Mouse (Mus musculus) embryonic facial prominence, embryonic 11.5 days (tissue): ENCODE measurements at regions not wholly inside any gene's neighbourhood (a gene's known extent, or its start where the extent isn't known, plus 50 kb on each side); places are given as distances from the start of the nearest gene placed in this dataset.

Source experiments
- ATAC-seq: fragments of 200-750 bp; cut with Nextera tagmentation; replicated peaks from 2 replicates; pipeline ENCODE4 v1.8.0; 2017; ENCODE audit warnings: low read depth; ENCODE audit not compliant: insufficient number of reproducible peaks, low FRiP score, low TSS enrichment
- DNase-seq: peaks from one replicate; pipeline ENCODE4 v3.0.0-alpha.2; 2015; ENCODE audit warnings: low spot score
- H3K27ac ChIP-seq: fragments of 300-500 bp; sonication (generic); replicated peaks from 2 replicates; pipeline ENCODE4 v1.5.1; 2014; ENCODE audit warnings: mild to moderate bottlenecking, low read depth, low read length, control low read depth
- H3K27me3 ChIP-seq: fragments of 300-500 bp; sonication (generic); 2 replicates; pipeline ENCODE4 v1.6.1; 2014; ENCODE audit warnings: mild to moderate bottlenecking, low read length, moderate library complexity, mixed read lengths; ENCODE audit not compliant: control insufficient read depth, insufficient read depth
- H3K36me3 ChIP-seq: fragments of 300-500 bp; sonication (generic); replicated peaks from 2 replicates; pipeline ENCODE4 v1.6.1; 2014; ENCODE audit warnings: low read depth, mild to moderate bottlenecking, low read length, moderate library complexity, mixed read lengths; ENCODE audit not compliant: control insufficient read depth, insufficient read depth
- H3K4me1 ChIP-seq: fragments of 300-500 bp; sonication (generic); 2 replicates; pipeline ENCODE4 v1.6.1; 2014; ENCODE audit warnings: low read length, mixed read lengths; ENCODE audit not compliant: control insufficient read depth, insufficient read depth
- H3K4me2 ChIP-seq: fragments of 300-500 bp; sonication (generic); 2 replicates; pipeline ENCODE4 v1.6.1; 2014; ENCODE audit warnings: low read depth, mild to moderate bottlenecking, control low read depth, low read length, moderate library complexity
- H3K4me3 ChIP-seq: fragments of 300-500 bp; sonication (generic); 2 replicates; pipeline ENCODE4 v1.5.1; 2014; ENCODE audit warnings: low read depth, low read length, control low read depth
- H3K9ac ChIP-seq: fragments of 300-500 bp; sonication (generic); replicated peaks from 2 replicates; pipeline ENCODE4 v1.6.1; 2014; ENCODE audit warnings: mild to moderate bottlenecking, control low read depth, low read length
- H3K9me3 ChIP-seq: fragments of 300-500 bp; sonication (generic); replicated peaks from 2 replicates; pipeline ENCODE4 v1.6.1; 2016; ENCODE audit warnings: mild to moderate bottlenecking, low read length, inconsistent platforms, mixed read lengths; ENCODE audit not compliant: control insufficient read depth
- WGBS: fragments of 180-500 bp; shearing (Covaris S2); extraction: QIAGEN DNeasy Blood & Tissue Kit; methylation state at CpG from one replicate; pipeline ENCODE4 v1.1.7; 2014; 5-methylcytosine and 5-hydroxymethylcytosine counted together

DNA sequence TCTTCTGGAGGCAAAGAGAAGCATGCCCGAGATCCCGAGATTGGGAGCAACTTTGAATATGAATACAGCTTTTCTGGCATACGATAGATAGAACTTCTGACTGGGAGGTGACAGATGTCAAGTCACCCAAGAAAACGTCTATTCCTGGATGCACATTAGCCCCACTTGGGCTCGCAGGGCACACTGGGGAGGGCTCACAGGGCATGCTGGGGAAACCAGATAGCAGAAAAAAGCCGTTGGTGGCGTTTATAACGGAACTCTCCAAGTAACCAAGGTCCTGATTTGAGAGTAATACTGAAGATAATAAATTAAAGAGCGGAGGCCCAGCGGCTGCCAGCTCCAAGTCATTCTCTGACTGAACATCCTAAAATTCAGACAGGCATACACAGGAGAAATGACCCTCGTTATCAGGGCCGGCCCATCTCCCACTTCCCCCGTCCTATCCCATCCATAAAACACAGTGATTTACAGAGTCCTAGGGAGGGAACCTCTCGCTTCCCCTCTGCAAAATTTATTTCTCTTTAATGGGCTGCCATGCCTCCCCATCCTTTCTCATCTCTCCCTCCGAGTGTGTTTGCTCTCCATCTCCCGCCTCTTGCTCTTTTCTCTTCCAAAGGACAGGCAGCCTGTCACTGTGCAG, 325.3 kb downstream of the Sox9 start:
- Histone ChIP-seq H3K4me3 (no peak overlapping the region), H3K36me3 (no peaks in the 10 kb centered on the region), H3K4me1 (0 out of 2 replicates have a peak, but pooled peaks cover 2% of the 10 kb centered on the region), H3K27me3 (no peaks in the 10 kb centered on the region), H3K9me3 (no peaks in the 10 kb centered on the region), H3K27ac (no peak overlapping the region), H3K4me2 (no peak overlapping the region), H3K9ac (no peak overlapping the region)
- no peak for ATAC-seq
- WGBS: 67% methylated on average over 16 of the region's 16 CpGs
- no peak for DNase-seq

DNA sequence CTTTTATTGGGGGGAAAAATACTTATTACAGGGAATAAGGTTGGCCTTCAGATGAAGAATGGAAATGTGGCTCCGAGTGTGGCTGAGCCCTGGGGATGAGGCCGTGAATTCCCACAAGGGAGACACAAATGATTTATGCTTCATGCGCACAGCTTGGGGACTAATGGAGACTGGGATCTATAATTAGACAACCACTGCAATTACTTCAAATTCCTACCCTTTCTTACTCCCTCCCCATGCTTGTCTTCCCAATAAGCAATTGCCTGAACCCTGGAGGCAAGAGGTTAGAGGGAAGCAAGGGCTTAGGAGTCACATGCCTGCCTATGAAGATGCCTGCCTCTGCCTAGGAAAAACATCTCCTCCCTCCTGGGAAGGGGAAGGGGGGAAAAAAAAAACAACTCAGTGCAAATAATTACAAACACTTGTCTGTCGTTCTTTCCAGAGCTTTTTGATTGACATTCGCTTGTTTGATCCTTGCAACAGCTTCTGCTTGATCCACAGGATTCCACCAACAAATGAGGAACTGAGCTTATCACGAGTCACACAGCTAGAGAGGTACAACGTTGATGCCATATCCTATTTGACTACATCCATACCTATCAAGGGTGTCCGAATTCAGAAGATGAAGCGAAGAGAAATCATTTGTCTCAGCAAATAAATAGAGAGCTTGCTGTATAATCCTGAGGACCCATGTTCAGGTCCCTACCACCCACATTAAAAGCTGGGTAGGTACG, 326.1 kb downstream of the Sox9 start:
- no peaks in the 10 kb centered on the region for H3K9me3 ChIP-seq
- H3K36me3 ChIP-seq: no peaks in the 10 kb centered on the region
- 40% methylated on average over 10 of the region's 10 CpGs for WGBS
- H3K27ac ChIP-seq: no peak overlapping the region
- no peak overlapping the region for H3K9ac ChIP-seq
- ATAC-seq (no peak), DNase-seq (no peak)
- H3K4me2 ChIP-seq: no peak overlapping the region
- no peak overlapping the region for H3K4me3 ChIP-seq
- H3K4me1 ChIP-seq: 0 out of 2 replicates have a peak, but pooled peaks cover 2% of the 10 kb centered on the region
- no peaks in the 10 kb centered on the region for H3K27me3 ChIP-seq

DNA sequence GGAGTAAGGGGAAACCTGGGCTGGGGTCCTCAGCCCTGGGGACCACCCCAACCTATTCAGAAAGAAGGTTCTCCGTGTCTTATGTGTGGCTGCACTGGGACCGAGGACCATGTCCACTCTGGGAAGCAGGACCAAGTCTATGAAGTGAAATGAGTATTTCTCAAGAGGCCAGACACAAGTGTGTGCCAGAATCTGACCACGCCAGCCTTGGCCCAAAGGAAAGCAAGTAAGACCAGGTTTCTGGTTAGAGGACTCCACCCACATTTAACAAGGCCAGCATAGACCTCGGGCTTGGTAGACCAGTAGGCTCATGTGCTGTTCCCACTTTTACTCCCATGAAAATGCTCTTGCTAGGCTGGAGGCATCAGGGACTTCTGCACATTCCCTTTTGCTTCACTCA, 327.1 kb downstream of the Sox9 start:
- Histone ChIP-seq H3K27ac (no peak overlapping the region), H3K36me3 (no peaks in the 10 kb centered on the region), H3K9ac (no peak overlapping the region), H3K4me1 (no peaks in the 10 kb centered on the region), H3K9me3 (no peaks in the 10 kb centered on the region), H3K4me2 (no peak overlapping the region), H3K27me3 (no peaks in the 10 kb centered on the region), H3K4me3 (no peak overlapping the region)
- no peak for ATAC-seq
- DNase-seq: no peak
- WGBS: 83% methylated on average over 4 of the region's 4 CpGs

DNA sequence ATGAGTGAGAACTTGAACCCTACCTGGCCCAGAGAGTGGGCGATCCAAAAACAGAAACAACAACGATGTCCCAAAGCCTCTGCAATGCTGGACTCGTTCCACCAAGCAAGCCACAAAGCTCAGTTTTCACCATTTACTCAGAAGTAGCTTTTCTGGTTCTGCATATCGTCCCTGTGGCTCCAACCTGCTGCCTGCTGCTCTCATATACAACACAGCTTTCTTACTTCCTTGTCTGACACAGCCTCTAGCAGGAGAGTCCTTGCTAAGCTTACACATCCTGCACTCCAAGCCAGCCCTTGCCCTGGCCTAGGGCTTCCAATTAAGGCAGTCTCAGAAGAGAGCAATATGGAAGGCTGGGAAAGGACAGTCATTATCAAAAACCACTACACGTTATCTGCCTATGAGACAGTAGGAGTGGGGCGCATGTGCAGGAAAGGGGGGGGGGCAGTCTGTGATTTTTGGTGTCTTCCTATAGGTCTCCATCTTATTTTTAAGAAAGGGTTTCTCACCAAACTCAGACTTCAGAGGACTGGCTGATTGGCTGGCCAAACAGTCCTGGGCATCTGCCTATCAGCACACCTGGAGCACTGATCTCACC, 331.3 kb downstream of the Sox9 start:
- Histone ChIP-seq H3K36me3 (no peaks in the 10 kb centered on the region), H3K9ac (no peak overlapping the region), H3K4me1 (no peaks in the 10 kb centered on the region), H3K9me3 (no peaks in the 10 kb centered on the region), H3K4me3 (no peak overlapping the region), H3K27me3 (no peaks in the 10 kb centered on the region), H3K4me2 (no peak overlapping the region), H3K27ac (no peak overlapping the region)
- 83% methylated on average over 6 of the region's 6 CpGs for WGBS
- ATAC-seq: no peak
- DNase-seq: no peak

DNA sequence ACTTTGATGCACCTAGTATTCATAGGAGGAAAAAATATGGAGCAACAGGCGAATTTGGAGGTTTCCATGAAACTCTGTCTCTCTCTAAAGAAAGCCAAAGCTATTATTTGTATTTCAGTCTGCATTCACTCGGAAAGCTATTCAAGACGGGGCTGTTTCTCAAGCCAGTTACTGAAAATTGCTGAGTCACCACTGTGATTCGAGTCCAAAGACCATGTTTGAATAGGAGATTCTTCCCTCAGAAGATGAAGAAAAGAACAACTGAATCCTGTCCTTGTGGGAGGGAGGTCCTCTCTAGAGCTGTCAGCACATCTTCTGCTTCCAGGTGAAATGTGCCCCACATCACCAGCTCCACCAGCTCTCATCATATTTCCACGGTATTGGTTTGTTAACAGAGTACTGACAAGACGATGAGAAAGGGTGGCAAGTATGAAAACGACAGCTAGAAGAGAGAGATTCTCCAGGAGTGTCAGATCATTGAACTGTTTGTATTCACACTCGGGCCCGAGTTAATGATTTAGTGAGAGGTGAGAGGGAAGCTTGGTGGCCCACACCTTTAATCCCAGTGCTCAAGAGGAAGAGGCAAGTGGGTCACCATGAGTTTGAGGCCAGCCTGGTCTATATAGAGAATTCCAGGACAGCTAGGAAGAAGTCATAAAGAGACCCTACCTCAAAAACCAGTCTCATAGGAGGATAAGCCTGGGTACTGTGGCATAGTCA, 335.3 kb downstream of the Sox9 start:
- no peaks in the 10 kb centered on the region for H3K36me3 ChIP-seq
- H3K4me3 ChIP-seq: no peak overlapping the region
- no peak overlapping the region for H3K4me2 ChIP-seq
- H3K27ac ChIP-seq: no peak overlapping the region
- 92% methylated on average over 9 of the region's 9 CpGs for WGBS
- no peaks in the 10 kb centered on the region for H3K27me3 ChIP-seq
- DNase-seq: no peak
- ATAC-seq: no peak
- H3K9me3 ChIP-seq: no peaks in the 10 kb centered on the region
- no peak overlapping the region for H3K9ac ChIP-seq
- peaks cover 5% of the 10 kb centered on the region; the same call in 1 of the 2 replicates for H3K4me1 ChIP-seq

DNA sequence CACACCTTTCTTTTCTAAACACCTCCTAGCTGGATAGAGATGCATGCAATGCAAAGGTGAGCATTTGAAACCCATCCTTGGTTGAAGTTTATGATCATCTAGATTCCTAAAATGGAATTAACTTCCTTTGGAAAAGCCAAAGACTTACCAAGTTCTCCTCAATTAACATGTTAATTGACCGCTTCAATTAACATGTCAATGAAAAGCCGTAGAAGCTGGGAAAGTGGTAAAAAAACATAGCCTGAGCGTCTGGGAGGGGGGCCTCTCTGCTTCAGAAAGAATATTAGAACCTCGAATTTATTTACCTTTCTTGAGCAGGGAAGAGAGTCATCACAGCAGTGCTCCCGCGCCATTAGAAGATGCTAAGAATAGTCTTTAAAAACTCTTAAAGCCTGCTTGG, 338.5 kb downstream of the Sox9 start:
- 42% methylated on average over 6 of the region's 6 CpGs for WGBS
- no peak overlapping the region for H3K4me3 ChIP-seq
- no peak overlapping the region for H3K4me2 ChIP-seq
- H3K4me1 ChIP-seq: peaks cover 5% of the 10 kb centered on the region; the same call in 1 of the 2 replicates
- no peaks in the 10 kb centered on the region for H3K27me3 ChIP-seq
- DNase-seq (no peak), ATAC-seq (no peak)
- no peak overlapping the region for H3K9ac ChIP-seq
- H3K9me3 ChIP-seq: no peaks in the 10 kb centered on the region
- no peaks in the 10 kb centered on the region for H3K36me3 ChIP-seq
- no peak overlapping the region for H3K27ac ChIP-seq

DNA sequence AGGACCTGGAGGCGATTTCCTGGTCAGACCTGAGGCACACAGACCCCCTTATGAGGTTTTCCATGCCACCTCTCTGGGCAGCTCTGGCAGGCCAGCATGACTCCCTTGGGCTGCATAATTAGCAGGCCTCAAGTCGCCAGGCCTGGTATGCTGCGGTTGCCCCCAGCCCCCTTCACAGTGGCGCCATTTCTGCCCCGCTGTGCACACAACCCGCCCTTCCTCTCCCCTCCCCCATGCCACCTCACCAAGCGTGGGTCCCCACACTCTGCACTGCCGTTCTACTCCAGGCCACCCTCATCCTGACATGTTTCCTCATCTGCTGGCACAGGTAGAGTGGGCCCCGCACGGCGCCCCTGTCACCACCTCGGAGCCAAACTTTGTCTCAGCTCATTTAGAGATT, 339.3 kb downstream of the Sox9 start:
- peak; percentile 34; the same call in 1 of the 2 replicates for ATAC-seq
- H3K27ac ChIP-seq: no peak overlapping the region

More for the DNA sequence above, 339.3 kb downstream of the Sox9 start:
- Histone ChIP-seq H3K9me3 (no peaks in the 10 kb centered on the region), H3K4me1 (peaks cover 5% of the 10 kb centered on the region; the same call in 1 of the 2 replicates), H3K36me3 (no peaks in the 10 kb centered on the region), H3K27me3 (no peaks in the 10 kb centered on the region), H3K4me3 (no peak overlapping the region), H3K4me2 (no peak overlapping the region), H3K9ac (no peak overlapping the region)
- DNase-seq: no peak
- WGBS: 40% methylated on average over 12 of the region's 12 CpGs
